In genomic region chr5:139183131-139183530, GRCm38 (mm10) we compare ENCODE assay signal across 16 mouse cellular contexts. TPM values are rescaled to one million over a fixed set of nuclear protein-coding genes. Genes with fewer than 3 reads are reported as not detected.
"Had no signal": no experiment of that assay in that cellular context is flagged by ENCODE, and none has a peak within 500 bp of the region (broad histone marks: within the 10 kb centered on the region; RNA-seq: fewer than 3 reads in every experiment).

No protein-coding gene starts in this region.

- H3K9me3 ChIP-seq: lung, embryonic 15.5 days; megakaryocyte, embryonic 14.5 days; midbrain, embryonic 12.5 days; midbrain, embryonic 15.5 days; neural tube, embryonic 12.5 days; stomach, embryonic 15.5 days had no signal

- H3K4me2 ChIP-seq: lung, embryonic 15.5 days; midbrain, embryonic 12.5 days; midbrain, embryonic 15.5 days; neural tube, embryonic 12.5 days; stomach, embryonic 15.5 days had no signal

- H3K4me3 ChIP-seq: lung, embryonic 15.5 days; megakaryocyte, embryonic 14.5 days; midbrain, embryonic 12.5 days; midbrain, embryonic 15.5 days; neural tube, embryonic 12.5 days; stomach, embryonic 15.5 days had no signal

- DNase-seq: lung, adult 18-20 months; lung, postnatal 14 days; lung, postnatal 36 days; thymus, adult 2 months; thymus, postnatal 25 days; thymus, postnatal 4 days had no signal

- H3K27ac ChIP-seq: lung, embryonic 15.5 days; macrophage; midbrain, embryonic 12.5 days; midbrain, embryonic 15.5 days; neural tube, embryonic 12.5 days; stomach, embryonic 15.5 days; stomach, postnatal 0 days had no signal

- ATAC-seq: lung, postnatal 0 days; midbrain, embryonic 15.5 days had no signal

- H3K4me1 ChIP-seq: lung, embryonic 15.5 days; midbrain, embryonic 12.5 days; midbrain, embryonic 15.5 days; neural tube, embryonic 12.5 days; stomach, embryonic 15.5 days had no signal

- H3K27me3 ChIP-seq: lung, embryonic 15.5 days; megakaryocyte, embryonic 14.5 days; midbrain, embryonic 12.5 days; midbrain, embryonic 15.5 days; neural tube, embryonic 12.5 days; stomach, embryonic 15.5 days had no signal

- H3K9ac ChIP-seq: lung, embryonic 15.5 days; midbrain, embryonic 12.5 days; midbrain, embryonic 15.5 days; neural tube, embryonic 12.5 days; stomach, embryonic 15.5 days had no signal

RNA-seq across cellular contexts. Expression of gene Prkar1b, which starts 33.3 kb away (rescaled TPM):
- total RNA-seq: neutrophil, adult 5-6 weeks had no signal
